25 mouse cellular contexts compared by ENCODE assay signal in the genomic region with DNA sequence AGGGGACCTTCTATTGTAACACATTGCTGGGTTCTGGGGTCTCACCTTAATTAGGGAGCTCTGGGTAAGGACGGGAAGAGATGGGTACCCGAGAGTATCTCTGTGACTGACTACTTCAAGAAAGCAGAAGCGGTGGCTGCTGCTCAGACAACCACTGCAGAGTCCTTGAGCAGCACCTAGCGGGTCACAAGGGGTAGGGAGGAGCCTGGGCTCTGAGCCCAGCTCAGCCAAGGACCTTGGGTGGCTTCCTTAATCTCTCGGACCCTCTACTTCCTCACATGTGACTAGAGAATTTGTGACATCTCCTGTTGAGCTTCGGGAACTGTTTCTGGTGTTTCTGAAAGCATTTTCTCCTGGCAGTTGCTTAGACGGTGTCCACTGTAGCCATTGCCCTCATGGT. TPM values are rescaled to one million over a fixed set of nuclear protein-coding genes. Genes with fewer than 3 reads are reported as not detected.
"Had no signal": no experiment of that assay in that cellular context is flagged by ENCODE, and none has a peak within 500 bp of the region (broad histone marks: within the 10 kb centered on the region; RNA-seq: fewer than 3 reads in every experiment).

No protein-coding gene starts in this region.

- H3K4me2 ChIP-seq: kidney, embryonic 15.5 days; limb, embryonic 13.5 days; liver, embryonic 12.5 days; liver, embryonic 15.5 days; lung, embryonic 15.5 days; midbrain, embryonic 13.5 days; neural tube, embryonic 13.5 days; stomach, embryonic 15.5 days had no signal

- H3K27ac ChIP-seq: kidney, embryonic 15.5 days; limb, embryonic 10.5 days; limb, embryonic 13.5 days; liver, embryonic 12.5 days; liver, embryonic 15.5 days; lung, embryonic 15.5 days; midbrain, embryonic 10.5 days; midbrain, embryonic 13.5 days; neural tube, embryonic 13.5 days; stomach, embryonic 15.5 days had no signal

- DNase-seq: kidney, postnatal 10 days; kidney, postnatal 36 days; liver; lung, adult 18-20 months; lung, postnatal 10 days; lung, postnatal 4 days; retina, postnatal 1 day; right cerebral cortex, postnatal 25 days; spleen, adult 18-20 months; thymus, postnatal 25 days had no signal

- H3K4me1 ChIP-seq: kidney, embryonic 15.5 days; limb, embryonic 10.5 days; limb, embryonic 13.5 days; liver, embryonic 12.5 days; liver, embryonic 15.5 days; lung, embryonic 15.5 days; megakaryocyte, embryonic 14.5 days; midbrain, embryonic 10.5 days; midbrain, embryonic 13.5 days; neural tube, embryonic 13.5 days; stomach, embryonic 15.5 days had no signal

- H3K9me3 ChIP-seq: kidney, embryonic 15.5 days; limb, embryonic 10.5 days; limb, embryonic 13.5 days; liver, embryonic 12.5 days; liver, embryonic 15.5 days; lung, embryonic 15.5 days; midbrain, embryonic 10.5 days; midbrain, embryonic 13.5 days; neural tube, embryonic 13.5 days; stomach, embryonic 15.5 days had no signal

- H3K4me3 ChIP-seq: kidney, embryonic 15.5 days; limb, embryonic 10.5 days; limb, embryonic 13.5 days; liver, embryonic 12.5 days; liver, embryonic 15.5 days; lung, embryonic 15.5 days; megakaryocyte, embryonic 14.5 days; midbrain, embryonic 10.5 days; midbrain, embryonic 13.5 days; myocyte; neural tube, embryonic 13.5 days; stomach, embryonic 15.5 days had no signal

- H3K9ac ChIP-seq: kidney, embryonic 15.5 days; limb, embryonic 13.5 days; liver, embryonic 12.5 days; liver, embryonic 15.5 days; lung, embryonic 15.5 days; midbrain, embryonic 13.5 days; neural tube, embryonic 13.5 days; stomach, embryonic 15.5 days had no signal

- H3K36me3 ChIP-seq: kidney, embryonic 15.5 days; limb, embryonic 10.5 days; limb, embryonic 13.5 days; liver, embryonic 12.5 days; liver, embryonic 15.5 days; lung, embryonic 15.5 days; midbrain, embryonic 10.5 days; midbrain, embryonic 13.5 days; neural tube, embryonic 13.5 days; stomach, embryonic 15.5 days had no signal

- ATAC-seq: liver, embryonic 12.5 days; midbrain, embryonic 13.5 days; midbrain, embryonic 16.5 days had no signal

- H3K27me3 ChIP-seq: kidney, embryonic 15.5 days; limb, embryonic 13.5 days; liver, embryonic 15.5 days; midbrain, embryonic 13.5 days; neural tube, embryonic 13.5 days; stomach, embryonic 15.5 days had no signal

RNA-seq across cellular contexts. Expression of a gene that starts 45.1 kb away (rescaled TPM):
- total RNA-seq: monocyte, adult 5-6 weeks; neutrophil, adult 5-6 weeks had no signal
